Mouse (Mus musculus): ENCODE results near the gene Slc5a11. TPM values are rescaled to one million over a fixed set of nuclear protein-coding genes. Genes with fewer than 3 reads are reported as not detected.

Gene Slc5a11
- polyA plus RNA-seq, 1 experiment from 2014 or later, result 1.9 TPM

GRCm38 (mm10) chr7:123322452-123323121 is 108.0 kb downstream of the Slc5a11 start:
- H3K27ac ChIP-seq, result peak overlapping the region; percentile 40
- peaks cover 71% of the 10 kb centered on the region for H3K79me2 ChIP-seq (ENCODE audit: inconsistent target)
- no peak overlapping the region for H3K4me3 ChIP-seq (ENCODE audit: inconsistent target)
- H3K36me3 ChIP-seq (ENCODE audit: inconsistent target), result peaks cover 88% of the 10 kb centered on the region
- WGBS (ENCODE audit: missing documents), result 37% methylated on average over 13 of the region's 13 CpGs

Other genes starting within 250 kb of the Slc5a11 start
- 37.2 to 81.1 TPM (median 37.2 TPM) in 3 replicates for gene Rbbp6, start 249.1 kb upstream of the Slc5a11 start, polyA plus RNA-seq (2018)
- gene Tnrc6a, start 90.9 kb upstream of the Slc5a11 start, polyA plus RNA-seq (2018), result 25.7 to 28.4 TPM (median 27.9 TPM) in 3 replicates
- gene Lcmt1, start 155.0 kb downstream of the Slc5a11 start, polyA plus RNA-seq (2018), result 14.4 to 20.0 TPM (median 19.7 TPM) in 3 replicates
- 59.4 to 114 TPM (median 112 TPM) in 3 replicates for gene Arhgap17, start 155.1 kb downstream of the Slc5a11 start, polyA plus RNA-seq (2018)
- gene Aqp8, start 247.5 kb downstream of the Slc5a11 start, polyA plus RNA-seq (2018), result not detected in 3 replicates